Mouse (Mus musculus): Measurements from ENCODE around the gene Cd55b.
"Not testable (repeated sequence)": the region's sequence is repeated elsewhere in the genome, so short reads cannot be mapped to it uniquely, and the experiment has no call there.

The Cd55b gene

DNA sequence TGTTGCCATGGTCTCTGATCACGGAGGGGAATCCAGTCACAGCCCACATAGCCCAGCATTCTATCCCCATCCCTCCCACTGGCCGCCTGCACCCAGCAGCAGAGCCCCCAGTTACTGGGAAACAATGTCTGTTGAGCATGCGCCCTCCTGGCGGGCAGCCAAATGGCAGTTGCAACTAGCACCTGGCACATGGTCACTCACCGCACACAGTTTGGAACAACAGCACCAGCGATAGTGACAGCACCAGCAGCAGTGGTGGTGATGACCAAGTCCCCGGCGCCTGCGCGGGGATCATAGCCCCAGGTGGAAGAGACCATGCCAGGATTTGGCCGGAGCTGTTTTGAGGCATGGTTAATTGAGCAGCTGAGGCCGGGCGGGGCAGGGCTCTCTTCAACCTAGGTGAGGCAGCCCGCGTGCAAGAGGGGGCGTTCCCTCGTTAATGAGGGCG, at the start of gene Cd55b:
Cd55b (minus strand) TSS at position 346 of the 448 bp plus-strand sequence.
- no peak for DNase-seq (ENCODE audit: low read depth, low spot score)

DNA sequence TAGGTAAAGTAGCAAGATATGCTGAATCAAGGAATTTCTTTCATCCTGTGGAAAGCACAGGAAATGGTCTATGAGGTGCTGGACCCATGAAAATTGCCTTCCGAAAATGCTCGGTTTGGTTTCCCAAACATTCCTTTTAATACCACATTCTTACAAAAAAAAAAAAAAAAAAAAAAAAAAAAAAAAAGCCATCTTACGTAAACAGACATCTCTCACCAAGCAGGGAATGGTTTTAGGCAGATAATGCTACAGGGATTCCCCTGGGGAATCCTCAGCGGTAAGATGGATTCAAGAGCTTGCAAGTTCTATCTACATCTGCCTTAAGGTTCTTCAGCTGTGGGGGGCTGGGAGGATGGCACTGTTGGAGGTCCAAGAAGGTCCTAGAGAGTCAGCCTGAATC, 47.3 kb upstream of the Cd55b start:
- DNase-seq (ENCODE audit: low read depth, low spot score) = no peak

- DNase-seq (ENCODE audit: low read depth, low spot score) = no peak
Observed at GRCm38 (mm10) chr1:130467453-130467852, 44.6 kb upstream of the Cd55b start.

DNA sequence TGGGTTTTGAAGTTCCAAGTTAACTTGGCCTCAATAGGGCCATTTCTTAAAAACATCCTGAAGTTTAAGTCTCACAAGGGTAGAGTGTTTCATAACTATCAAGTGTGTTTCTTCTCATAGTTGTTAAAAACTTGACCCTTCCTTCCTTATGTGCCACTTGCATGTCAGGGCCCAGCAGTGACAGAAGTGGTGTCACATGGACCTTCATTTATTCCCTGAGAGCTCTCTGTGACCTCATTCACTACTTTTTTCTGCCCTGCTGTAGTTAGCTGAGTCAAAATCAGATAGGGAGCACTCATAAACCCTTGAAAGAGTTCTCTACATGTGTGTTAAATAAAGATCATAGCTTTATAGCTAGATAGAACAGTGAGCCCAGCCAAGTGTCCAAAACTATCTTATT, 41.4 kb upstream of the Cd55b start:
- no peak for DNase-seq (ENCODE audit: low read depth, low spot score)

GRCm38 (mm10) chr1:130462867-130463266, 40.1 kb upstream of the Cd55b start:
- no peak for DNase-seq (ENCODE audit: low read depth, low spot score)

- peak; percentile 36 for DNase-seq (ENCODE audit: low read depth, low spot score)
Observed at GRCm38 (mm10) chr1:130462084-130462861, 39.5 kb upstream of the Cd55b start, which contains the start of gene Cd55. Cd55 (minus strand) TSS chr1:130462744.

- no peak for DNase-seq (ENCODE audit: low read depth, low spot score)
Observed at GRCm38 (mm10) chr1:130455111-130455510, 32.3 kb upstream of the Cd55b start.

DNA sequence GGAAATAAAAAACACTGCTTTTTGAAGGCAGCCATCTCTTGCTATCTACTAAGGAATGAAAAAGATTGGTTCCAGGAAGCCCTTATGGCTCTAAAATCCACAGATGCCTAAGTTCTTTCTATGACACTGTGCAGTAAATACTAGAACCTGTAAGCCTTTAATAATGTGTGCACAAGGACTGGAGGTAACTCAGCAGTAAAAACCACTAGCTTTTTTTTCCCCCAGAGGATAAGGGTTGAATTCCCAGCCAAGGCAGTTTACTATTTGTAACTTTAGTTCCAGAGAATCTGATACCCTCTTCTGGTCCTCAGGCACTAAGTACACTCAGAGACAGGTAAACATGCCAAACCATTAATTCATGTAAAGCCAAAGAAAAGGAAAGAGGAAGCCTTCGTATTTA, 20.1 kb upstream of the Cd55b start:
- DNase-seq (ENCODE audit: low read depth, low spot score) = not testable (repeated sequence)

GRCm38 (mm10) chr1:130430920-130431319, 8.1 kb upstream of the Cd55b start:
- no peak for DNase-seq (ENCODE audit: low read depth, low spot score)

DNA sequence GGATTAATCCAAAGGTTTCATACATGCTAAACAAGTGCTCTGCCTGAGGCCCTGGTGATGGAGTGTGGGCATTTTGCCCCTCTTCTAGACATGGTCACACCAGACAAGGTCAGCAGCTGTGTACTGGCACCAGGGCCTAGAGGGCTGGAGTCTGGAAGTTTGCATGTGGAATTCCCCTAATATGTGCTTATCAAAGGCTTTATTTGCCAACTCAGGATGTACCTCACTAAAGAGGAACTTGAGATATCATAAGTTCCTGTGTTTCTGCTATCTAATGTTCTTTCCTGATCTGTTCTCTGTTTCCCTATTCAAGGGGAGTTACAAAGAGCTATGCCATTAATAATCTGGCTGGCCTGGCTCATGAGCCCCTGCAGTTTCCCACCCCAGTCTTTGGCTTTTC, 5.9 kb upstream of the Cd55b start:
- not testable (repeated sequence) for DNase-seq (ENCODE audit: low read depth, low spot score)

- not testable (repeated sequence) for DNase-seq (ENCODE audit: low read depth, low spot score)
Observed at GRCm38 (mm10) chr1:130427175-130427853, 4.5 kb upstream of the Cd55b start.

DNA sequence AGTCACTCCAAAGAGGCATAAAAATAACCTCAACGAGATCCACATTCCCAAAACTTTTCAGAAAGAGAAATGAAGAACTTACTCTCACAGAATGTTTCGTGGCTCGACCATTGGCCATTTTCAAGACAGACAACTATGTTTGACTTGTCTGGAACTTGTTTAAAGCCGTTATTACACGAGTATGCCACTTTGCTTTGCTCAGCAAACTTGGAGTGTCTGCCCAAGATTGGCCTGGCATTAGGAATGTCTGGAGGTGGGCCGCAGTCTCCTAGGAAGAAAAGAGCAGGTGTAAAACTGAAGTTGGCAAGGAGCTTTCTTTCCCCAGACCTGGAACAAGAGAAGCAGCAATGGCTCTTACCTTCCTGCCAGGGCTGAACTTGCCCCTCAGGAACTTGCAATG, 776 bp downstream of the Cd55b start:
- DNase-seq (ENCODE audit: low read depth, low spot score) = not testable (repeated sequence)

- not testable (repeated sequence) for DNase-seq (ENCODE audit: low read depth, low spot score)
Observed at GRCm38 (mm10) chr1:130397109-130397508, 25.7 kb downstream of the Cd55b start.

- DNase-seq (ENCODE audit: low read depth, low spot score) = not testable (repeated sequence)
Observed at GRCm38 (mm10) chr1:130387282-130387681, 35.5 kb downstream of the Cd55b start.

DNA sequence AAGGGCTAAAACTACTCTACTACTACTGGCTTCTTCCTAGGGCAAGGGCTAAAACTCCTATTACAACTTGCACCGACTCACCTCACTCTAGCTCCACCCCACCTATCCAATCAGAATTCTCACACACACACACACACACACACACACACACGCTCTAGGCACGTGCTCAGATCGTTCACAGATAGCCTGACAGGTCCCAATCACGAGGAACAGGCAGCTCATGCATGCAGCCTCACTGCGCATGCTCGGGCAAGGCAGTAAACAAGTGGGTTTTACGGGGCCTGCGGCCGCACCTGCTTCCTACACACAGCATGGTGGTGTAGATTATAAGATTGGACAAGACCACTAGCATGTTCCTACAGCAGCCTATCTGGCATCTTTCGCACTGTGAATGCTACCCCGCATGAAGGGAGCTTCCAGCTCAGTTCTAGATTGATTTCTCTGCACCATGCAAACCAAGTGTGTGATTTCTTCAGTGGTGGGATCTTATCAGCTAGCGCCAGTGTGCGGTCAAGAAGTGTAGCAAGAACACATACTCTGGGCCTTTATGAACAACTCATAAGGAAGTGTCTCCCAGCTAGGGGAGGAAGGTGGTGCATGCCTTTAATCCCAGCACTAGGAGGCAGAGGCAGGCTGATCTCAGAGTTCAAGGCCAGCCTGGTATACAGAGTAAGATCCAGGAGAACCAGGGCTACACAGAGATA, 44.9 kb downstream of the Cd55b start:
- DNase-seq (ENCODE audit: low read depth, low spot score) = no peak

DNA sequence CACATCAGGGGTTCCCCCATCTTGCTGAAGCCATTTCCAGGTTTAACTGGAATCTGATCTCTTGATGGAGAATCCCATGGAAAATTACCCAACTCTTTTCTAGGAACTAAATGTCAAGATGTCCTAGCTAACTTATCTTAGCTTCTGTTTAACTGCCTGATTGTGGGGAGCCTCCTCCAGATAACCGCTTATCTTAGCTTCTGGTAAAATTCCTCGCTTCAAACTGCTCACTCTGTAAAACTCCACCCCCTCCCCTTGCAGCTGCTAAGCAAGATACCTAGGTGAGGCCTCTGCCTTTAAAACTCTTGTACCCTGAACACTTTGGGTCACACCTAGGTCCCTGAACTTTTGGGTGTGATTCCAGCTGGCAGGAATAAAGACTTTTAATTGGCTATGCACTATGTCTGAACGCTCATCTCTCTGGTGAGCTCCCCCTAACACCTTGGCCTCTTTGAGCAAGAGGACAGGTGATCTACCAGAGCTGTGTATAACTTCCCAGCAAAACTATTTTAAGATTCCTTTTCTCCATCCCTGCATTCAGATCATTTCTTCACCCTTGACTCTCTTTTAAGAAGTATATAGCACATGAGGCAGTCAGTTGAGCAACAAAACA, 48.5 kb downstream of the Cd55b start:
- DNase-seq (ENCODE audit: low read depth, low spot score) = no peak

DNA sequence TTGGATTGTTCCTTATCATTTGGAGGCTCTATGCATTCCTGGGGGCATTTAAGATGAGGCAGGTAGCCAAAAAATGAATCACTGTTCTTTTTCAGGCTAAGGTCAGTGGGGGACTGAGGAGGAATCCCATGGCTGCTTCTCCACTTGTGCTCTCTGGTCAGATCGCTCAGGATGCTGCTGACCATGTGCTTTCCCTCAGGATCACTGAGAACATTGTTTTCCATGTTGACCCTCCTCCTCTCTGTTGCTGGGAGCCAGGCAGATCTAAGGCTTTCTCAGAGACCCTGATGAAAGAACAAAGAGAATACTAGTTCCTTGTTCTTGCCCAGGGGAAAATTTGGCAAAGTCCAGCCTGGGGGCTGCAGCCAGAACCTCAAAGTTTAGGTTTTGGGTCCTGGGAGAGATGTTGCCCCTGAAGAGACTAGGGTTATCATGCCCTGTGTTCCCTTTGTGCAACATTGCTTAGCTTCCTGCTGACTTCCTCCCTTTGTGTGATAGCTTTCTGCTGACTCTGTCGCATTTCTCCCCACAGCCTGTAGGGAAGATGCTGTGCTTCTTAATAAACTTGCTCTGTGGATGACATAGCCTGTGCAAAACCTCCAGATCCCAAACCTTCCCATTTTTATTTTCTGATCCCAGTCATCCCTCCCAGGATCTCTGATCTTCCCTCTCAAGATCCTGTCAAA, 49.3 kb downstream of the Cd55b start:
- DNase-seq (ENCODE audit: low read depth, low spot score) = no peak

DNA sequence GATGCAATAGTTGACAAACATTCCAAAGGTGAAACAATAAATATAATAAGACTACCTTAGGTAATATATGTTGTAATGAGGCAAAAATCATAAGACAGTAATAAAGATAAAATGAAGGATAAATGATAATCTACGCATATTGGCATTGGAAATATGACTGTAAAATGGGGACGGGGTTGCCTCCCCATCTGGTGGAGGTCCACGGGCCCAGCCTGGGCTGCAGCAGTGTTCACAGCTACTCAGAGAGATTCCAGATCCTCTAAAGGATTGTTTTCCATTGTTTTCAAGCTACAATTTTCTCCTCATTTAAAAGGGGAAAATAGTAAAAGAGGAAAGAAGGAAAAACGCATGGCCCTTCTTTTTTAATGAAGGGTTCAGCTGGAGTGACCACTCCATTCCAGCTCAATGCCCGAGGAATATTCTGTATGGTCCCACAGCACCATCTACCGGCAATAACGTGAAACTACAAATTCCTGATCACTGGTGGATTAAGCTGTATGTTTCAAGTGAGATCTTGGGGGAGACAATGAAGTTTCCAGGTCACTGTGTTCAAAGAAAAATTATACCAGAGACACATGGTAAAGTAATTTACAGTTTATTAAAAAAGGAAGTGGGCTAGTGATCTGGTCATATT, 50.8 kb downstream of the Cd55b start:
- peak; percentile 39 for DNase-seq (ENCODE audit: low read depth, low spot score)

GRCm38 (mm10) chr1:130371291-130371690, 51.5 kb downstream of the Cd55b start:
- no peak for DNase-seq (ENCODE audit: low read depth, low spot score)

GRCm38 (mm10) chr1:130350077-130350635, 72.7 kb downstream of the Cd55b start:
- DNase-seq (ENCODE audit: low read depth, low spot score) = peak; percentile 8

All from retina, adult 2 months (tissue).